Mouse (Mus musculus): ENCODE data around the gene Plcl2. TPM values are rescaled to one million over a fixed set of nuclear protein-coding genes. Genes with fewer than 3 reads are reported as not detected.

The Plcl2 gene
- polyA plus RNA-seq (2016; fragmentation: Nextera tagmentation; extraction: Ambion mirVana): 3.6 and 4.1 TPM in 2 replicates

DNA sequence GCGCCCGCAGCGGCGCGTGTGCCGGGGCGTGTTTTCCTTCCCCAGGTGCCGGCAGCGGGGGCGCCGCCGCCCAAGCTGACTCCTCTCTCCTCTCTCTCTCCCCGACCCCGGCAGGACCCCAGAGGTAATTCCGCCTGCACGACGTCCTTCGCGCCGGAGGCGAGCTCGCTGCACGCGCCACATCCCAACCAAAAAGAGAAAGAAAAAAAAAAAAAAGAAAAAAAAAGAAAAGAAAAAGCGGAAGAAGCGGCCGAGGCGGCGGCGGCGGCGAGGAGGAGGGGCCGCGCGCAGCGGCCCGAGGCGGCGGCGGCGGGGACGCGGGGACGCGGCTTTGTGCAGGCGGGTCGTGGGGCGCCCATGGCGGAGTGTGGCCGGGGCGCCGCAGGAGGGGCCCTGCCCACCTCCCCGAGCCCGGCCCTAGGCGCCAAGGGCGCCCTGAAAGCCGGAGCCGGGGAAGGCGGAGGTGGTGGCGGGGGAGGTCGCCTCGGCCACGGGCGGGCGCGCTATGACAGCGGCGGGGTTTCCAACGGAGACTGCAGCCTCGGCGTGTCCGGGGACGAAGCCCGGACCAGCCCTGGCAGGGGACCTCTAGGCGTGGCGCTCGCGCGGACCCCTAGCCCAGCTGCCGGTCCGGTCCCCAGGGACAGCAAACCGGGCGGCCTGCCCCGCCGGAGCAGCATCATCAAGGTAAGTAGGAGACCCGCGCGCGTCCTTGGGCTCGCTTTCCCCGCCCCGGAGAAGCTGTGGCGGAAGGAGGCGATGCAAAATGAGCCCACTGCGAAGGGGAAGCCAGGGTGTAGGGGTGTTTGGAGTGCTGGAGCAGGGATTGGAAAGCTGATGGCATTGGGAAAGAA is at the start of gene Plcl2:
Gene Plcl2, plus strand, starts transcription at position 153 of the 854 bp plus-strand sequence.
- peak within 1 kb of the TSS; percentile 88 for H3K4me3 ChIP-seq
- peak within 1 kb of the TSS; percentile 96 for H3K27ac ChIP-seq
- H3K27me3 ChIP-seq (ENCODE audit: insufficient read depth, poor library complexity, severe bottlenecking): peaks cover 15% of the 10 kb centered on the region
- no peaks in the 10 kb centered on the region for H3K36me3 ChIP-seq
- peak; percentile 70 for DNase-seq (ENCODE audit: low spot score)
- no peaks in the 10 kb centered on the region for H3K9me3 ChIP-seq
- WGBS: under 1% methylated on average over 84 of the region's 95 CpGs
- H3K4me1 ChIP-seq (replicated peaks): peaks cover 26% of the 10 kb centered on the region

DNA sequence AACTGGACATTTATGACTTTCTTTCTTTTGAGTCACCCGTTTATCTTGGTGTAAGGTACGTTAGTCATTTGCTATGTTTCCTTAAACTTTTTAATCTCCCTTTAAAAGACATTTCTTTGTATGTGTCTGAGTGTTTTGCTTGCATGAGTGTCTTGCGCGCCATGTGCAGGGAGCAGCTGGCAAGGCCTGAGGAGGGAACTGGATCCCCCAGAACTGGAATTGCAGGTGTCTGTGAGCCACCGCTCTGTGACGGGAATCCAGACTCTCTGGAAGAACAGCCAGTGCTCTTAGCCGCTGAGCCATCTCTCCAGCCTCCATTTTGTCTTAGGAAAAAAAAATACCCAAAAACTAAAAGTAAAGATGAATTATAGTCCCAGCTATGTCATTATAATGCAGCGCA is 48.9 kb upstream of the Plcl2 start:
- no peak for DNase-seq (ENCODE audit: low spot score)
- Histone ChIP-seq H3K9me3 (no peaks in the 10 kb centered on the region), H3K4me1 (replicated peaks) (no peaks in the 10 kb centered on the region), H3K4me3 (no peak overlapping the region), H3K27ac (no peak overlapping the region), H3K27me3 (ENCODE audit: insufficient read depth, poor library complexity, severe bottlenecking) (no peaks in the 10 kb centered on the region), H3K36me3 (no peaks in the 10 kb centered on the region)
- WGBS: 90% methylated on average over 8 of the region's 8 CpGs

DNA sequence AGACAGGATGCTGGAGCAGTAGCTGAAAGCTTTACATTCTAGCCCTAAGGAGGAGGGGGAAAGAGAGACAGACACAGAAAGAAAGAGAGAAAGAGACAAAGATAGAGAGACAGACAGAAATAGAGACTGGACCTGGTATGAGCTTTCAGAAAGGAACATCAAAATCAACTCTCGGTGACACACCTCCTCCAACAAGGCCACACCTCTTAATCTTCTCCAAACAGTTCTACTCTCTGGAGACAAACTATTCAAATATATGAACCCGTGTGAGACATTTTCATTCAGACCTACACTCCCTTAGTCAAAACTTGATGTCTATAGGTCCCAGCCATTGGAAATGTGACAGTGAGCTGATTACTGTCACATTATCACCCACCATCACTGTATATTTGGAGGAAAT is 41.8 kb upstream of the Plcl2 start:
- no peak for DNase-seq (ENCODE audit: low spot score)
- 90% methylated on average over 2 of the region's 2 CpGs for WGBS

DNA sequence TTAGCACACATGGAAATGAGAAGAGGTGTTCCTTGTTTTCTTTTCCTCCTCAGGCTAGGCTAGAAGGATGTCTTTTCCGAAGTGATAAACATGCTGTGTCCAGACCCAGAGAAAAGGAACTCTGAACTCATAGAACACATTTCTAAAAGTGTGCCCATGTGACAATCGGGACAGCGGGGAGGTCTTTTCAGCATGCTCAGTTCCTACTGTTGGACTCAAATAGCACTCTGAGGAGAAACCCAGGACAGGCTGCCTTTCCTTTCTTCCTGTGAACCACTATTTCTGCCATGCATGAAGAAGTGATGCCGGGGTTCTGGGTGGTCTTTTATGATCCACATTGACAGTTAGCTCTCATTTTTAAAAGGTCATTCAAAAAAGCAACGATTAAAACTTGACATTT is 40.1 kb upstream of the Plcl2 start:
- Histone ChIP-seq H3K4me3 (no peak overlapping the region), H3K36me3 (no peaks in the 10 kb centered on the region), H3K27me3 (ENCODE audit: insufficient read depth, poor library complexity, severe bottlenecking) (no peaks in the 10 kb centered on the region), H3K27ac (no peak overlapping the region), H3K4me1 (replicated peaks) (peaks cover 28% of the 10 kb centered on the region), H3K9me3 (no peaks in the 10 kb centered on the region)
- DNase-seq (ENCODE audit: low spot score): no peak
- 58% methylated on average over 5 of the region's 5 CpGs for WGBS

More for the DNA sequence above, 41.8 kb upstream of the Plcl2 start:
- Histone ChIP-seq H3K4me1 (replicated peaks) (peaks cover 28% of the 10 kb centered on the region), H3K27me3 (ENCODE audit: insufficient read depth, poor library complexity, severe bottlenecking) (no peaks in the 10 kb centered on the region), H3K36me3 (no peaks in the 10 kb centered on the region), H3K9me3 (no peaks in the 10 kb centered on the region), H3K4me3 (no peak overlapping the region), H3K27ac (no peak overlapping the region)

DNA sequence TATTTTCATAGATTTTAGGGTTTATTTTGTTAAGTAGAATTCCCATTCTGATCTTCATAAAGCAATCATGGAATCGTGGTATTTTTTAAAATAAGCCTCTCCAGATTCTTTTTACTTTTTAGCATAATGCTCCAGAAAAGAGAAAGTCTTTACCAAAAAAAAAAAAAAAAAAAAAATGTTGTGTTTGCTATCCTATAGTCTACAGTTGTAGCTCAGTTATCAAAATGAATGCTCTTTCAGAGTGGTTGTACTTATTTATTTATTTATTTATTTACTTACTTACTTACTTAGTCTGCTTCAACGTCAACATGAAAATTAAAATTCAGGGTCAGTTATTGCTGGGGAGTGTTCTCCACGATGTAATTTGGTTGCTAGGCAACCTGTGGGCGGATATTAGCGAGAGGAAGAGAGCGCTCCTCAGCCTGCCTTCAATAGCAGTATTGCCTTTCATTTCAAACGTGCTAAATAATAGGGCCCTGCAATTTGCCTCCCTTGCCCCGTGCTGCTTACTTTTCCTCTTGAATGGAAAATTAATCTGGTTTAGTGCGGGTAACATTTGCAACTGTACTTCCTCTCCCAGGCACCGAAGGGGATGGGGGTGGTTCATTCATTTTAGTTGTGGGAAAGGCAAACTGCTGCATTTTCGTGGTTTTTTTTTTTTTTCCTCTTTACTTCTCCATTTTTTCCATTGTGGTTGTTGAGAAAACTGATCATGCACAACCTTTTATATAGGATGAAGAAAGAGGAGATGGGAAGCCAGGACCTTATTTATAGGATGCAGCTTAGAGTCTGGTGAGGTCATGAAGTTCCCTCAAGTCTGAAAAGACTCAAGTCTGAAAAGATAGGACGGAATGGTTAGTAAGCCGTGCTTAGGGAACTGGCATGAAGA is 39.4 kb upstream of the Plcl2 start:
- 26% methylated on average over 13 of the region's 13 CpGs for WGBS
- H3K9me3 ChIP-seq: no peaks in the 10 kb centered on the region

DNA sequence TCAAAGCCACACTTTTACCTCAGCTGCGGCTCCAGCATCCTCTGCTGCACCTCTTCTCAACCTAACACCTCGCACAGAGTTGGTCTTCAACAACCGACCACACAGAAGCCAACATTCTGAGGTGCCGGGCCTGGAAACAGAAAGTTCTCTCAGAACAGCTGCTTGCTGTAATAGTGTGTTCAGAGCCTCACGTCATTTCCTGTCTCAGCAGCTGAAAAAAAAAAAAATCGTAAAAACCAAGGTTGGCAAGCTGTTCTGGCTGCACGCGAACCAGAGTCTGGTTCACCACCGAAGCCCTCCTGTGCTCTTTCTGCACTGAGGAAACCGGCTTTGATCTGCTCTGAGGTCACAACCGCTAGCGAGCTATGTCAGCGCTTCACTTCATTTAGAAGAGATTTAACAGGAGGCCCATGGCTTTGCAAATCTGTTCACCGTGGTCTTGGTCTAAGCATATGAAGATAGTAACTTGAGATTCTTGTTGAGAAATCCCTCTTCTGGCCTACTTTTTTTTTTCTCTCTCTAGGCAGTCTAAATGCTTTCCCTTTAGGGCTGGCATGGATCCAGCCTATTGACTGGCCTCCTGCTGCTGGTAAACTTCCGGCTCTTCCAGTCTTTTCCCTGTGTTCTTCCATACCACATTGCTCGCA is 38.6 kb upstream of the Plcl2 start:
- peak; percentile 40 for DNase-seq (ENCODE audit: low spot score)
- no peaks in the 10 kb centered on the region for H3K36me3 ChIP-seq
- H3K27ac ChIP-seq: peak overlapping the region; percentile 76
- peak overlapping the region; percentile 32; the same call in 1 of the 2 replicates for H3K4me3 ChIP-seq
- 43% methylated on average over 16 of the region's 16 CpGs for WGBS
- no peaks in the 10 kb centered on the region for H3K9me3 ChIP-seq
- H3K27me3 ChIP-seq (ENCODE audit: insufficient read depth, poor library complexity, severe bottlenecking): no peaks in the 10 kb centered on the region
- H3K4me1 ChIP-seq (replicated peaks): peaks cover 28% of the 10 kb centered on the region

More for the DNA sequence above, 39.4 kb upstream of the Plcl2 start:
- Histone ChIP-seq H3K27ac (peak overlapping the region; percentile 76), H3K27me3 (ENCODE audit: insufficient read depth, poor library complexity, severe bottlenecking) (no peaks in the 10 kb centered on the region), H3K4me1 (replicated peaks) (peaks cover 28% of the 10 kb centered on the region), H3K36me3 (no peaks in the 10 kb centered on the region), H3K4me3 (peak overlapping the region; percentile 32)
- DNase-seq (ENCODE audit: low spot score): peak; percentile 58

DNA sequence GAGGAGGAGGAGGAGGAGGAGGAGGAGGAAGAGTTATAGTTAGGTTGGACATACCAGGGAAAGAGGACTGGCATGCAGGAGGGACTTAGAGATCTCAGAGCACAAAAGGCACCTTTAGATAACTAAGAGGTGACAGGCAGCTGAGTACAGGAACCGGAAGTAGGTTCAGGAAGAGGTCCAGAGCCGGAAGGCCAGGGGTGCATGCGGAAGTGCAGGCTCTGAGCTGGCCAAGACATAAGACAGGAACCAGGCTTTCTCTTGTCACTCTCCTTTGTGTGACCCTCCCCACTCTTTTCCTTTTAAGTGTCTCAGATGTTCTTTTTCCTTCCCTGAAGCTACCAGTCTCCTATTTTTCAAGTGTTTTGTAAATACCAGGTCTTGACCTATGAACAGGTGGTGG is 38.0 kb upstream of the Plcl2 start:
- Histone ChIP-seq H3K27ac (peak overlapping the region; percentile 76), H3K36me3 (no peaks in the 10 kb centered on the region), H3K27me3 (ENCODE audit: insufficient read depth, poor library complexity, severe bottlenecking) (no peaks in the 10 kb centered on the region), H3K4me3 (no peak overlapping the region), H3K4me1 (replicated peaks) (peaks cover 28% of the 10 kb centered on the region), H3K9me3 (no peaks in the 10 kb centered on the region)
- WGBS: 78% methylated on average over 3 of the region's 3 CpGs
- DNase-seq (ENCODE audit: low spot score): no peak

DNA sequence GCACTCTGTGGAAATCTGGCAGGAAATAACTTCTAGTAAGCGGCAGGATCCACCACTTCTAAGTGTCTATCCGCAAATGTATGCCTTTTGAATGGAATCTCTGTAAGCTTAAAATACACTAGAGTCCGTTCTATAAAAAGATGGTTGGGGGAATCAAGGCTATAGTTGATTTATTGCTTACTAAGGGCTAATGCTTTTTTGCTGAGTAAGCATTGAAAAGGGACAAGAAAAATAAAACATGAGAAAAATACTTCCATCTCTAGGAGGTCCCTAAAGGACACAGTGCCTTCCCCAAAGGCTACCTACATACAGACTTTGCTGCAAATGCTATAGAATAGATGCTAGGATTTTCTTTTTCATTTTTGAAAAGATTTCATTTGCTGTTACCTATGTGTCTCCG is 31.9 kb upstream of the Plcl2 start:
- Histone ChIP-seq H3K36me3 (no peaks in the 10 kb centered on the region), H3K27me3 (ENCODE audit: insufficient read depth, poor library complexity, severe bottlenecking) (no peaks in the 10 kb centered on the region), H3K4me3 (no peak overlapping the region), H3K9me3 (no peaks in the 10 kb centered on the region), H3K4me1 (replicated peaks) (no peaks in the 10 kb centered on the region), H3K27ac (no peak overlapping the region)
- no peak for DNase-seq (ENCODE audit: low spot score)
- WGBS: 94% methylated on average over 4 of the region's 4 CpGs

DNA sequence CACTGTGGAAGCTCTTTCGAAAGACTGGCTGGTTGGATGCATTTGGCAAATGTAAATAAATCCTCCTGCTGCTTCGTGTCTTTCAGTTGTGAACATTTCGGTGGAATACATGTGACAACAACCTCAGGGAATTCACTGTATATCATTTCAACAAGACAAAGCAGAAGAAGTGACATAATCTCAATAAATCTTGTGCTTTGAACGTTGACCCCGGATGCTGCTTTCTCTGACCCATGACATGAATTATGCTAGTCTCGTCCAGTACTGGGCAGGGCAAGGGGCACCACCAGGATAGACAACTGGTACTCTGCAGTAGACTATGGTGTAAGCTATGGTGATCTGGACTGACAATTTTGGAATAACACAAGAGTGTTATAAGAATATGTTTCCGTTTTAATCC is 28.3 kb upstream of the Plcl2 start:
- Histone ChIP-seq H3K27me3 (ENCODE audit: insufficient read depth, poor library complexity, severe bottlenecking) (no peaks in the 10 kb centered on the region), H3K36me3 (no peaks in the 10 kb centered on the region), H3K9me3 (no peaks in the 10 kb centered on the region), H3K4me3 (no peak overlapping the region), H3K4me1 (replicated peaks) (no peaks in the 10 kb centered on the region), H3K27ac (no peak overlapping the region)
- 80% methylated on average over 7 of the region's 7 CpGs for WGBS
- no peak for DNase-seq (ENCODE audit: low spot score)

DNA sequence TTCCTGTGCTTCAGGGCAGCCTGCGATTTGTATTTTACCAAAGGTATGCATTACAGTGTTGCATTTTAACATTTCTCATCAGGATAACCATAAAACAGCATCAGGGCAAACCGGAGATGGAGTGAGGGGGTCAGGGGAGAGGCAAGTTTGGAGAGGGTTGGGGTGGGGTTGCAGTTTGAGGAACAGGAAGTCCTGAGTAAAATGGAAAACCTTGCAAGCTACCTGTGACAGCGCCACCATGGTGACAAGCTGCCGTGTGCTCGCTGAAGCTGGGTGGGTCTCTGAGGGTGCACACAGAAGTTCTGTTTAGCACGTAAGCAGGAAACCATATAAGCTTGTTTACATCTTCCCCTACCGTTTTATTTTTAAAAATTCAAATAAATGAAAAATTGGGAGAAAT is 25.5 kb upstream of the Plcl2 start:
- 88% methylated on average over 7 of the region's 7 CpGs for WGBS
- Histone ChIP-seq H3K36me3 (no peaks in the 10 kb centered on the region), H3K27ac (no peak overlapping the region), H3K27me3 (ENCODE audit: insufficient read depth, poor library complexity, severe bottlenecking) (no peaks in the 10 kb centered on the region), H3K4me1 (replicated peaks) (no peaks in the 10 kb centered on the region), H3K4me3 (no peak overlapping the region), H3K9me3 (no peaks in the 10 kb centered on the region)
- no peak for DNase-seq (ENCODE audit: low spot score)

DNA sequence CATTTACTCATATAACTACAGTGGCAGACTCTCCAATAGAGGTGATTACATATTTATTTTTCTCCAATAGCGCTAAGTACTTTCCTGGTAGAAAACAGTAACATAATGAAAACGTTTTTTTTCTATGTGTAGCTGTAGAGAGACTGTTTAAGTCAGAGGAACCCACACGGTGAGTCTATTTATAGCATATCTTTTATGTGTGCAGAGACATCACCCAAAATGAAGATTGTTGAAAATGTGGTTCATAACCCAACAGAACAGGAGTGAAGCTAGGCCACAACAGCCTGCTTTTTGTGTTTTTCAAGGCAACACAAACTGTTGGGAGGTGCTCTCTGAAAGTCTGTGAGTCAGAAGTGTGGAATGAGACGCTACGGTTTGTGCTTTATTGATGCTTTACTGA is 24.2 kb upstream of the Plcl2 start:
- DNase-seq (ENCODE audit: low spot score): no peak
- Histone ChIP-seq H3K4me3 (no peak overlapping the region), H3K36me3 (no peaks in the 10 kb centered on the region), H3K4me1 (replicated peaks) (no peaks in the 10 kb centered on the region), H3K9me3 (no peaks in the 10 kb centered on the region), H3K27me3 (ENCODE audit: insufficient read depth, poor library complexity, severe bottlenecking) (no peaks in the 10 kb centered on the region), H3K27ac (no peak overlapping the region)
- 90% methylated on average over 5 of the region's 5 CpGs for WGBS

DNA sequence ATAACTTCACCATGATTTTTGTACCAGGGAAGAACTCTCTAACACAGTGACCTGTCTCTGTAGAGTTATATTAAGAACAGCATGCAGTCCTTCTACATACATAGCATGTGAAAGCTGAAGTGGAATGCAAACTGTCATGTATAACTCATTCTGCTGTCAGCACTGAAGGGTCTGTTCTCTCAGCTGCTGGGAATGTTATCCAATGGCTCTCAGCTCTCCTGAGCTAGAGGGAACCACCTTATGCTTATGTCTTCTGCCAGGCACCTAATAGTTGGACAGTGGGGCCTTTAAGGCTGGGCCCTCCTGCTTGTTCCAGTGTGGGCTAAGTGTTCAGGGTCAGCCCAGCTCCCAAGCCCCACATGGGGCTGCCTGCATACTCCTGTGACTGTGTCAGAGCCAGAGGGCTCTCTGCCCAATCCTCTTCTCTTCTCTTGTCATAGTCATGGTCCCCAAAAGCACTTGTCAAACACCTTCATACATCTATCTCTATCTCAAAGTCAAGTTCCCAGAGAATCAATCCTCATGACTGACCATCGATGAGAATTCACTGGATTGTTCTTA is 22.1 kb upstream of the Plcl2 start:
- DNase-seq (ENCODE audit: low spot score): no peak
- no peaks in the 10 kb centered on the region for H3K27me3 ChIP-seq (ENCODE audit: insufficient read depth, poor library complexity, severe bottlenecking)
- H3K9me3 ChIP-seq: no peaks in the 10 kb centered on the region
- H3K36me3 ChIP-seq: no peaks in the 10 kb centered on the region
- H3K4me3 ChIP-seq: no peak overlapping the region
- 98% methylated on average over 1 of the region's 1 CpGs for WGBS
- H3K4me1 ChIP-seq (replicated peaks): no peaks in the 10 kb centered on the region
- H3K27ac ChIP-seq: no peak overlapping the region

Measured in hindbrain, embryonic 10.5 days (tissue).